Mouse (Mus musculus): ENCODE measurements at regions not wholly inside any gene's neighbourhood (a gene's known extent, or its start where the extent isn't known, plus 50 kb on each side); places are given as distances from the start of the nearest gene placed in this dataset.

DNA sequence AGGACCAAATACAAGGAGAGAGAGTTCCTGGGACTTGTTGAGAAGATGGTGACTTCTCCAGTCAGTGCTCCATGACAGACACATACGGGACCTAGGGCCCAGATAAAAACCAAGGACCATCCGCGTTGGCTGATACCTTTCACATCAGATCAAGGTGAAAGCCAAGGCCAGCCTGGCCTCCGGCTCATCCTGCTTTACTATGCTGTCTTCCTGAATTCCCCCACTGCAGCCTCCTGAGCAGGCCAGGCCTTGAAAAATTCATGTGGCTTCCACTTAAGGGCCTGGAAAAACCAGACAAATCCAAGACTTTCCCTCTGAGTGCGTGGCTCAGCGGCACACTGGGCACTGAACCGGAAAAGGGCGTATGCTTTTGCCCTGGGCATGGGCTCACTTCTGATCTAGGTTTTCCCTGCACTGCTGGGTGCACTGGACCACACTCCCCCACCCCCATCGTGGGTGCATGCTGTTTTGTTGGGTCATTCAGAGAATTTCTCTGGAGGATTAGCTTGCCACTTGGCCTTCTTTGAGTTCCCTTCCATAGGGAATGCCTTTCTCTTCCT, 64.1 kb upstream of the Slc35c1 start:
- H3K4me1 ChIP-seq (ENCODE audit: insufficient read depth, low read length): no peaks in the 10 kb centered on the region; the same call in 1 of the 2 replicates
- H3K27me3 ChIP-seq (ENCODE audit: insufficient read depth, low read length): no peaks in the 10 kb centered on the region
- no peaks in the 10 kb centered on the region for H3K36me3 ChIP-seq (ENCODE audit: insufficient read depth, low read length)
- no peak overlapping the region for H3K27ac ChIP-seq (ENCODE audit: low read depth, low read length)
- WGBS: 86% methylated on average over 9 of the region's 9 CpGs
- H3K9ac ChIP-seq (replicated peaks; ENCODE audit: low read length, poor library complexity, severe bottlenecking): no peak overlapping the region
- ATAC-seq (ENCODE audit: low FRiP score): no peak
- H3K4me2 ChIP-seq (ENCODE audit: low read depth, low read length, poor library complexity, severe bottlenecking): no peak overlapping the region
- H3K4me3 ChIP-seq (ENCODE audit: low read depth, low read length): no peak overlapping the region
- no peak for DNase-seq (ENCODE audit: low spot score)
- H3K9me3 ChIP-seq (ENCODE audit: low read length): no peaks in the 10 kb centered on the region
- TF ChIP-seq CTCF (IDR thresholded peaks at IDR 0.05): no peak

DNA sequence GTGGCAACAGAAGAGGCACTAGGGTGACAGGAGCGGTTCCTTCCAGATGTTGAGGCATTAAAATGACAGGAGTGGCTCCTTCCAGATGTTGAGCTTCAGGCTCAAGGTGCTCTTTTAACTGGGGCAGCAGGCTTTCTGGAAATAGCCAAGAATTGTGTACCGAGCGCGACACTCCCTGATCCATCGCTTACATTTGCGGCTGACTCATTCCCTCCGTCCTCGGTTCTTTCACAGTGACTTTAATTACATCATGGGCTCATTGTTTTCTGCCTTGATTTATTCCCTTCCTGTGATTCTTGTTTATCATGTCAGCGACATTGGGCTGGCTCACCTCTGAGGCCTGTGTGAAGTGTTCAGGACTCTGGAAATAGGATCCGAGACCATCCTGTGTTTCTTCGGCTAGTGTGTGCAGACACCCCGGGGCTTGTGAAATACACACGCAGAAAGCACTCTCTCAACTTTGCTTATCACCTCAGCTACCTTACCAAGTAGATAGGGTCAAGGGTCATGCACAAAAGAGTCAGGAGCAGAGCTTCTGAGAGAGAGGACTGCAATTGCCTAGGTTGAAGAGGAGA, 63.1 kb upstream of the Slc35c1 start:
- ATAC-seq (ENCODE audit: low FRiP score): no peak
- no peak for TF ChIP-seq CTCF (IDR thresholded peaks at IDR 0.05)
- no peak overlapping the region for H3K9ac ChIP-seq (replicated peaks; ENCODE audit: low read length, poor library complexity, severe bottlenecking)
- no peaks in the 10 kb centered on the region for H3K9me3 ChIP-seq (ENCODE audit: low read length)
- no peaks in the 10 kb centered on the region for H3K27me3 ChIP-seq (ENCODE audit: insufficient read depth, low read length)
- 87% methylated on average over 13 of the region's 13 CpGs for WGBS
- no peak overlapping the region for H3K4me2 ChIP-seq (ENCODE audit: low read depth, low read length, poor library complexity, severe bottlenecking)
- H3K4me3 ChIP-seq (ENCODE audit: low read depth, low read length): no peak overlapping the region
- no peak overlapping the region for H3K27ac ChIP-seq (ENCODE audit: low read depth, low read length)
- H3K4me1 ChIP-seq (ENCODE audit: insufficient read depth, low read length): no peaks in the 10 kb centered on the region; the same call in 1 of the 2 replicates
- no peak for DNase-seq (ENCODE audit: low spot score)
- H3K36me3 ChIP-seq (ENCODE audit: insufficient read depth, low read length): no peaks in the 10 kb centered on the region

DNA sequence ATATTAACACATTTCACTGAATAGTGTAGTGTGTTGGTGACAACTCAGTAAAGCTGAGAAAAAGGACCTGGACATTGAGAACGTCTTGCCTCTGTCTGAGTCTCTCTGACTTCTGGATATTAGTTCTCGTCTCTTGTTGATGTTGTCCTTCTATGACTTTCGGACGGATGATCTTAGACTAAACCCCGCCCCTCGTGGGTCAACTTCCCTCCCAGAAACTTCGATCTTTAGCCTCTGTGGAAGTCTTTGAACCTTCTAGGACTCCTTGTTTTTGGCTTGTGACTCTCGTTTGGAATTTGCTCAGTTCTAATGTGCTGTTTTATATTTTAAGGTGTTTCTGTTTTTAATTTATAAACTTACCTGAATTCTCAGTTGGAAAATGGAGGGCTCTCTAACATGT, 61.2 kb upstream of the Slc35c1 start:
- Histone ChIP-seq H3K27ac (ENCODE audit: low read depth, low read length) (no peak overlapping the region), H3K4me2 (ENCODE audit: low read depth, low read length, poor library complexity, severe bottlenecking) (no peak overlapping the region), H3K27me3 (ENCODE audit: insufficient read depth, low read length) (no peaks in the 10 kb centered on the region), H3K4me1 (ENCODE audit: insufficient read depth, low read length) (no peaks in the 10 kb centered on the region), H3K36me3 (ENCODE audit: insufficient read depth, low read length) (no peaks in the 10 kb centered on the region), H3K4me3 (ENCODE audit: low read depth, low read length) (no peak overlapping the region), H3K9ac (replicated peaks; ENCODE audit: low read length, poor library complexity, severe bottlenecking) (no peak overlapping the region), H3K9me3 (ENCODE audit: low read length) (no peaks in the 10 kb centered on the region)
- WGBS: 88% methylated on average over 8 of the region's 8 CpGs
- TF ChIP-seq CTCF (IDR thresholded peaks at IDR 0.05): no peak
- ATAC-seq (ENCODE audit: low FRiP score) (no peak), DNase-seq (ENCODE audit: low spot score) (no peak)

DNA sequence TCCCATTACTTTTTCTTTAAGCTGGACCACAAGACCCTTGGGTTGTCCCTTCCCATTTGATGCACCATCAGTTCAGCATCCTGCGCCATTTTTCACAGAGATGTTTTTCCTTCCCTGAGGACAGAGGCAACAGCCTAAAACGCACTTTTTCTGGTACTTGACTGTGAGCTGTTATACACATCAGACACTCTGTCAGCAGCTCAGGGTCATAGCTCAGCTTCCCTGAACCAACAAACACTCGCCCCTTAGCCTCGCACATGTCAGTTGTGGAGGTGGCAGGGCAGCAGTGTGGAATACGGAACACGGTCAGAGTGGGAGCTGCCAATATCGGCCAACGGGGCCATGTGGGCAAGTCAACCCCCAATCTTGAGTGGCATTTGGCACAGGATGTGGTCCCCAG, 59.1 kb upstream of the Slc35c1 start:
- H3K27me3 ChIP-seq (ENCODE audit: insufficient read depth, low read length): no peaks in the 10 kb centered on the region
- no peak for DNase-seq (ENCODE audit: low spot score)
- no peak overlapping the region for H3K9ac ChIP-seq (replicated peaks; ENCODE audit: low read length, poor library complexity, severe bottlenecking)
- no peaks in the 10 kb centered on the region for H3K4me1 ChIP-seq (ENCODE audit: insufficient read depth, low read length)
- no peak for ATAC-seq (ENCODE audit: low FRiP score)
- no peaks in the 10 kb centered on the region for H3K36me3 ChIP-seq (ENCODE audit: insufficient read depth, low read length)
- H3K4me2 ChIP-seq (ENCODE audit: low read depth, low read length, poor library complexity, severe bottlenecking): no peak overlapping the region
- TF ChIP-seq CTCF (IDR thresholded peaks at IDR 0.05): no peak
- WGBS: 90% methylated on average over 8 of the region's 8 CpGs
- H3K27ac ChIP-seq (ENCODE audit: low read depth, low read length): no peak overlapping the region
- no peak overlapping the region for H3K4me3 ChIP-seq (ENCODE audit: low read depth, low read length)
- H3K9me3 ChIP-seq (ENCODE audit: low read length): no peaks in the 10 kb centered on the region

DNA sequence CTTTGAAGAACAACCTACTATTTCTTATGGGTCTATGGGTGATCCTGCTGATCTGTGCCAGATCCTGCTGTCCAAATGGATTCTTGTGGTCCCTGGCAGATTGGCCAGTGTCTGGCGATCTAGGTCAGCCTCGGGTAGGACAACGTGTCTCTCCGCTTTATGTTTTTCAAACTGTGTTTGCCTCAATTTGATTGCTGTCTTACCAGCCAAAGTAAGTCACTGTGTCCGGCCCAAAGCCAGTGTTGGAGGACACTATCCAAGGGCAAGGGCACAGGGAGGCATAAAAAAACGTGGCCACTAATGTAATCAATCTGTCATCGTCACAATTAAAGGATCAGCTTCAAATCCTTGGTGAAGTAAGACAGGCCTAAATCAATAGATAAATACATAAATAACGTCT, 58.6 kb upstream of the Slc35c1 start:
- 87% methylated on average over 8 of the region's 8 CpGs for WGBS
- Histone ChIP-seq H3K4me2 (ENCODE audit: low read depth, low read length, poor library complexity, severe bottlenecking) (no peak overlapping the region), H3K4me1 (ENCODE audit: insufficient read depth, low read length) (no peaks in the 10 kb centered on the region), H3K4me3 (ENCODE audit: low read depth, low read length) (no peak overlapping the region), H3K36me3 (ENCODE audit: insufficient read depth, low read length) (no peaks in the 10 kb centered on the region), H3K27me3 (ENCODE audit: insufficient read depth, low read length) (no peaks in the 10 kb centered on the region), H3K27ac (ENCODE audit: low read depth, low read length) (no peak overlapping the region), H3K9ac (replicated peaks; ENCODE audit: low read length, poor library complexity, severe bottlenecking) (no peak overlapping the region), H3K9me3 (ENCODE audit: low read length) (no peaks in the 10 kb centered on the region)
- no peak for TF ChIP-seq CTCF (IDR thresholded peaks at IDR 0.05)
- no peak for ATAC-seq (ENCODE audit: low FRiP score)
- no peak for DNase-seq (ENCODE audit: low spot score)

DNA sequence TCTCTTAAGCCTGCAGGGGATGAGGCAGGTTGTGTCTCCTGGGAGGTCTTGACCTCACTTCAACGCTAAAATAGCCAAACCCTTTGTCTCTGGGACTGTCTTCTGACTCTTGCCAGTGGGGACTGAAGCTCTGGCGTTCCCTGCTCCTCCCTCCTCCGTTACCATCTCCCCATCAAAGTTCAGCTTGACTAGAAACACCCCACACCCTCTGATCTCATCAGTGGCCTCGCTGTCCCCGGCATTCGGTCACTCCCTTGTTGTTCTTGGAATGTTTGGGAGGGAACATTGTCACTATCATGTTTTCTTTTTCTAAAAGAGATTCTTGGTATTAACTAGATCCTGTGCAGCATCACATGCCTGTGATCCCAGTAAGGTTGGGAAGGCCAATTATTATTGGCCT, 54.6 kb upstream of the Slc35c1 start:
- H3K4me3 ChIP-seq (ENCODE audit: low read depth, low read length): no peak overlapping the region
- H3K27me3 ChIP-seq (ENCODE audit: insufficient read depth, low read length): no peaks in the 10 kb centered on the region
- H3K27ac ChIP-seq (ENCODE audit: low read depth, low read length): no peak overlapping the region
- H3K4me2 ChIP-seq (ENCODE audit: low read depth, low read length, poor library complexity, severe bottlenecking): no peak overlapping the region
- no peaks in the 10 kb centered on the region for H3K9me3 ChIP-seq (ENCODE audit: low read length)
- H3K36me3 ChIP-seq (ENCODE audit: insufficient read depth, low read length): no peaks in the 10 kb centered on the region
- ATAC-seq (ENCODE audit: low FRiP score) (no peak), DNase-seq (ENCODE audit: low spot score) (no peak)
- no peaks in the 10 kb centered on the region for H3K4me1 ChIP-seq (ENCODE audit: insufficient read depth, low read length)
- no peak overlapping the region for H3K9ac ChIP-seq (replicated peaks; ENCODE audit: low read length, poor library complexity, severe bottlenecking)
- no peak for TF ChIP-seq CTCF (IDR thresholded peaks at IDR 0.05)
- 57% methylated on average over 6 of the region's 6 CpGs for WGBS

All from midbrain, postnatal 0 days (tissue).